Mouse (Mus musculus) brain, adult 2 months (tissue): ENCODE results near the gene Lrig2.

ENCODE experiments used
- DNase-seq: peaks from one replicate; pipeline ENCODE4 v3.0.0; 2011; ENCODE audit warnings: low read depth, low spot score

The Lrig2 gene

GRCm38 (mm10) chr3:104372374-104372773, 139.3 kb downstream of the Lrig2 start:
- DNase-seq, result no peak

GRCm38 (mm10) chr3:104367912-104368311, 143.8 kb downstream of the Lrig2 start:
- DNase-seq, result no peak

- DNase-seq, result no peak
Observed at GRCm38 (mm10) chr3:104361814-104362213, 149.9 kb downstream of the Lrig2 start.

GRCm38 (mm10) chr3:104360325-104360724, 151.4 kb downstream of the Lrig2 start:
- no peak for DNase-seq

- DNase-seq, result no peak
Observed at GRCm38 (mm10) chr3:104359225-104360135, 152.2 kb downstream of the Lrig2 start.

GRCm38 (mm10) chr3:104358747-104359146, 153.0 kb downstream of the Lrig2 start:
- no peak for DNase-seq

- peak; percentile 92 for DNase-seq
Observed at GRCm38 (mm10) chr3:104356106-104356505, 155.6 kb downstream of the Lrig2 start.

- DNase-seq, result no peak
Observed at GRCm38 (mm10) chr3:104353884-104354283, 157.8 kb downstream of the Lrig2 start.

GRCm38 (mm10) chr3:104352358-104353060, 159.2 kb downstream of the Lrig2 start:
- DNase-seq, result no peak

GRCm38 (mm10) chr3:104350253-104350945, 161.3 kb downstream of the Lrig2 start:
- no peak for DNase-seq

GRCm38 (mm10) chr3:104349847-104350228, 161.9 kb downstream of the Lrig2 start:
- DNase-seq, result no peak

GRCm38 (mm10) chr3:104349203-104349846, 162.4 kb downstream of the Lrig2 start:
- DNase-seq, result peak; percentile 72
